Mouse (Mus musculus): ENCODE data around the gene Trrap.
"Not testable (repeated sequence)": the region's sequence is repeated elsewhere in the genome, so short reads cannot be mapped to it uniquely, and the experiment has no call there.

The Trrap gene

GRCm38 (mm10) chr5:144767106-144767798 is at the start of gene Trrap:
TSS of gene Trrap (plus strand) at chr5:144767732.
- DNase-seq: not testable (repeated sequence)

GRCm38 (mm10) chr5:144719781-144720180 is 47.8 kb upstream of the Trrap start:
- DNase-seq: peak; percentile 42

- no peak for DNase-seq
Measured at GRCm38 (mm10) chr5:144720281-144720680, 47.3 kb upstream of the Trrap start.

DNA sequence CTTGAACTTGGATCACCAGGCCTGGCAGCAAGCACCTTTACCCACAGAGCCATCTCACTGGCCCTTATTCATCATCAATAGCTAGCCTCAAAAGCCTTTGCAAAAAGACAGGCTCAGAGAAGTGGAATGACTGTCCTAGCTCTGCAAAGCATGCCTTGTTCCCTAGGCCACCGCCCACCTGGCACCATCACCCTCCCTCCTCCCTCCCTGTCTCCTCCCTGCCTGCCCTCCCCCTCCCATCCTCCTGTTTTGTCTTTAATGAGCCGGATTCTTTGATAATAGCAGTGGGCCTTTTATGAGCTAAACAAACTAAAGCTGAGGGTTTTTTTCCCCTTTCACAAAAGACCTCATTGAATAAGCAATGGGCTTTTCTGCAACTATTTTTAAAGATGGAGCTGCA is 42.6 kb upstream of the Trrap start:
- no peak for DNase-seq

- no peak for DNase-seq
Measured at GRCm38 (mm10) chr5:144725554-144725953, 42.0 kb upstream of the Trrap start.

DNA sequence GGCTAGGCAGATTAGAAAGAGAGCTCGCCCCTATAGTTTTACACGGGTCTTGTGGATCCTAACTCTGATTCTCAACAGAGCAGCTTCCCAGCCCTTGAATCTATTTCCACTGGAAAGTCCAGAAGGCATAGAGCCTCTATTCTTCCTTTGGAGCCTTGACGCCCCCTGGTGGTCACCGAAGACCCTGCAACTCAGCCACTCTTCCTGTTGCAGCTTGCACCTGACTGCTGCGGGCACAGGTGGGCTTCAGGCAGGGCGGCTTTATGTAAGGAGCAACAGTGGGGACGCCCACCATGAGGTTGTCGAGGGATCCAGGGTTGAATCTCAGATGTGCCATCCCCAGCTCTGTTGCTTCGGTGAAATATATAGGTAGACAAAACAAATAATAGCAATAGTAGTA is 40.4 kb upstream of the Trrap start:
- no peak for DNase-seq

DNA sequence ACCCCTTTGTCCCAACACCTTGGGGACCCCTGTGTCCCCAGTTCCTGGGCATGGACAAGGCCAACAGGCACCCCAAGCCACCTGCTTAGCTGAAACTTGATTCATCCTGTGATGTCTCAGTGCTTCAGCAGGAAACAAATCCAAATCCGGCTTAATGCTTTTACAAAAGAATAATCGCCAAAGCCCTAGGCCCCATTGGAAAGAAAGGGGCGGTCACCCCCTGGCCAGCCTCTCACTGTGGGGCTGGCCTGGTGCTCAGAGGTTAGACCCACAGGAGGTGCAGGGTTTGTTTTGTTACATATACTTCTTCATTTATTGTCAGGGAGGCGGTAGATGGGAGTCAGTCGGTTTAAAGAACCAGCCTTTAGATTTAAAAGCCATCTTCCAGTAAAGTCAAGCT is 39.3 kb upstream of the Trrap start:
- no peak for DNase-seq

DNA sequence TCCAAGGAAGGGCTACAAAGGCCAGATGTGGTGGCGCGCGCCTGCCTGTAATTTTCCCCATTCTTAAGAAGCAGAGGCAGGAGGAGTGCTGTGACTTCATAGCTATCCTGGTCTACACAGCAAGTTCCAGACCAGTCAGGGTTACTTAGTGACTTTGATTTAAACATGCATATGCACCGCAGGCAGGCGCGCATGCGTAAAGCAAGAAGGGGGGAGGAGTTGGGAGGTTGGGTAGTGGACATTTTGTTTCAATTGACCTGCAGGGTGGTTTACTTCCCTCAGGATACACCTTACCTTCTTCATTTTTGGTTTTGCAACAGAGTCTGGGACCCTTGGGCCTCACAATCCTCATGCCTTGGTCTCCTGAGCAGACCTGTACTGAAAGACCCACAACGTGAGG is 38.3 kb upstream of the Trrap start:
- DNase-seq: no peak

- peak; percentile 42 for DNase-seq
Measured at GRCm38 (mm10) chr5:144733953-144734352, 33.6 kb upstream of the Trrap start.

DNA sequence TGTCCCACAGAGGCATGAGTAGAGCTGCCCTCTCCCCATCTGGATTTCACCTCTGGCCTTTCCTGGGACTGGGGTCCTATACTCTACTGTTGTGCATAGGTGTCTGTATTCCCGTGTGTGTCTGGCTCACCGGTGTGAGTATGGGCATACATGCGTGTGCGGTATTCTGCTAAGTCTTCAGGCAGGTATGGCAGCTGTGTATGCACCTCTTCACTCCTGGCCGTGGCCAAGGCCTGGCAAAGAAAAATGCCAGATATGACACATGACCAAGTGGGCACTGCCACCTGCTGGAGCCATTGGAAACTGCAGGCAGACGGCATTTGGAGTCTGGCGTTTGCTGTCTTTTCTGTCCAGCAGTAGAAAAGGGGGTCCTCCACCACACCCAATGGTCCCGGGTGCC is 32.6 kb upstream of the Trrap start:
- no peak for DNase-seq

DNA sequence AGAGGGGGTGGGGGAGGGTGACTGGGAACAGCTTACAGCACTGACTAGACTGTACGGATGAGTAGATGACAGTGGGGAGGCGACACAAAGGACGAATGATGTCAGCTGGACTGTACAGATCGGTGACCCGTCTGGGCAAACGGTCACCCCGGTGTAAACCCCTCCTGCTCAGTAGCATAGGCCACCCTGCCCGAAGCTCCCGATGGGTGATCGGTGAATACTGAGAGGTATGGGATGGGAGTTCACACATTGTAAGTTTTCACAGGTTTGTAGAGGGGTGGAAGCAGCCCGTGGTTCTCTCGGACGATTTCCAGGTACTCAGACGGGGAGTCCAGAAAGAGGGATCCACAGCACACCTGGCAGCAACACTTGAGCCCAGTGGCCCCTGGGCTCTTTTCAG is 30.4 kb upstream of the Trrap start:
- DNase-seq: no peak

DNA sequence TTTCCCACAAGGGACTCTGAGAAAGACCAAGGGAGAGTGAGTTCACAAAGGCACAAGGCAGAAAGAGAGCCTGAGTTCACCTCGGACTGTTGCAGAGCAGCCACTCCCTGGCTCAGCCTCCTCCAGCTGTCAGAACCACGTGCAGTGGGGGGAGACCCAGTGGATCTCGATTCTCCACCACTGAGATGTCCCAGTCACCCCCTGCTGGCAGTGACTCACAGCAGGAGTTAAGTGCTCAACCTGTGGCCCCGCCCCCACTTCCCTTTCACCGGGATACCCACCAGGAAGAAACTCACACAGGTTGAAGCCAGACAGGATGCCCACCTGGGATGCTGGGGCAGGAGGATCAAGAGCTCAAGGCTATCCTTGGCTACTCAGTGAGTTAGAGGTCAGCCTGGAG is 15.1 kb upstream of the Trrap start:
- DNase-seq: no peak

- DNase-seq: peak; percentile 83
Measured at GRCm38 (mm10) chr5:144753041-144753440, 14.5 kb upstream of the Trrap start.

- no peak for DNase-seq
Measured at GRCm38 (mm10) chr5:144755191-144755590, 12.3 kb upstream of the Trrap start.

GRCm38 (mm10) chr5:144757402-144757801 is 10.1 kb upstream of the Trrap start:
- no peak for DNase-seq

DNA sequence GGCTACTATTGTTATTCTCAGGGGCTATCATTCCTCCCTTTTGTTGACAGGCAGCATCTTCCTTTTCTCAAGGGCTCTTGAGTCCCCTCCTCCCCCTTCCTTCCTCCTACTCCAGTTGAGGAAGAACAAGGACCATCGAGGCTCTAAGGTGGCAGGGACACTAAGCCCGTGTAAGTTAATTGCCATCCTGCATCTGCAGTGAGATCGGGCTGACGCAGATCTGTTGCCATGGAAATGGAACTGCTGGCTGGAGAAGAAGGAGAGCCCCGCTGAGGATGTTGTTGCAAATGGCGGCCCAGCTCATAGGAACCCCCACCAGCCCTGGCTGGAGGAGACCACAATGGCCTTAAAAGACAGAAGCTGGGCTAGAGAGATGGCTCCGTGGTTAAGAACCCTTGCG is 9.1 kb upstream of the Trrap start:
- DNase-seq: no peak

DNA sequence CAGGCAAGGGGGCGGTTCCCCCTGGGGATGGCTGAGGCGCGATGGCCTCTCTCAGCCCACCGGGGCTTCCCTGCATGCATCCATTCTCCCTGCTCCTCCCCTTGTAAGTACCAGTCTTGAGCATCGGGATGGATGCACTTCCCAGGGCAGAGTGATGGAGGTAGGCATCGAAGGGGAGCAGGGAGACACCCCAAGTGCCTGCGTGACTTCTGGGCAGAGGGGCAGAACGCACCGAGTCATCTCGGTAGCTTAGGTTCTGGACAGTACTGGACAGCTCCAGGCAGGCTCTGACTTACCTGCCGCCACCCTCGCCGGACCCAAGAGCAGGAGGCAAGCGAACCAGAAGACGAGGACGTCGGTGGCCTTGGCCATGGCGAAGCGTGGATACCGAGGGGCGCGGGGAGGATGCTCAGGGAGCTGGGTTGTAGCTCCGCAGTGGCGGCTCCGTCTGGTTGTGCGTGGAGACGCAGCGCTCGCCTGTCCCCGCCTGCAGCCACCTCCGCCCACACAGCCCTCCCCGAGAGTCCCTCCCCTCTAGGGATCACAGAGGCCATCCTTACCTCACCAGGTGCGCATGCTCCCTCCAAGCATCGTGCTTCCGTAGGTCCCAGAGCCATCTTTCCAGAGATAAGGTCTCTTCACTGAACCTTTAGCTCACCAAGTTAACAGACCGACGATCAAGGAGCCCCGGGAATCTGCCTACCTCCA is 6.2 kb upstream of the Trrap start, which contains the start of gene Tmem130:
Gene Tmem130, minus strand, starts transcription at position 658 of the 708 bp plus-strand sequence.
- peak; percentile 88 for DNase-seq

DNA sequence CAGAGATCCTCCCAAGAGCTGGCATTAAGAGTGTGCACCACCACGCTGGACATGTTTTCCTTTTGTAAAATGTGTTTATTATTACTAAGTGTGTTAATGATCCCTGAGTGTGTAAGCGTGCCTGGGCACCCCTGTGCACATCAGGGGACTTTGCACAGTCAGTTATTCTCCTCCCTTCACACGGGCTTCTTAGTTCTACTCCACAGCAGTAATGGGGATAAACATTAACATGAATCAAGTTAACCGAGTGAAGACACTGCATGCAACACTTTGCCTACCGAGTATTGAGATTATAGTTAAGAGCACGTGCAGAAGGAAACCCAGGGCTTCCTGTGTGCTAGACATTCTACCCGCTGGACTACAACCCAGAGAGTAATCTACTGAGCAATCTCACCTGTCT is 1.5 kb upstream of the Trrap start:
- no peak for DNase-seq

DNA sequence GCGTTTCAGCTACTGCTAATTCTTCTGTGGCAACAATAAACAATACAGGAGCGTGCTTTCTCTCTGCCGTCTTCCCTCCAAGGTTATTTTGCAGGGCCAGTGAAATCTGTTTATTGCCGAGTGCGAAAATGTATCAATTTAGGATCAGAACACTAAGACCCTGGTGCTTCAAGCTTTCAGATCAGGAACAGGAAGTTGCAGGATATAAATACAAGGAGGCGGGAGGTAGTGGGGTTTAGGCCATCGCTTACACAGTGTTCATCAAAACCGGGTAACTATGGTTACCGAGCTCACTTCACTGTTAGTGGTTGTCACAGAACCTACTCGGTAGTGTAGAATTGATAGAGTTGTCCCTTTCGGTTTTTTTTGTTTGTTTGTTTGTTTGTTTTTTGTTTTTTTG is 886 bp upstream of the Trrap start:
- DNase-seq: no peak

- peak; percentile 90 for DNase-seq
Measured at GRCm38 (mm10) chr5:144767911-144768841, 644 bp downstream of the Trrap start.

GRCm38 (mm10) chr5:144769067-144769482 is 1.5 kb downstream of the Trrap start:
- DNase-seq: no peak

DNA sequence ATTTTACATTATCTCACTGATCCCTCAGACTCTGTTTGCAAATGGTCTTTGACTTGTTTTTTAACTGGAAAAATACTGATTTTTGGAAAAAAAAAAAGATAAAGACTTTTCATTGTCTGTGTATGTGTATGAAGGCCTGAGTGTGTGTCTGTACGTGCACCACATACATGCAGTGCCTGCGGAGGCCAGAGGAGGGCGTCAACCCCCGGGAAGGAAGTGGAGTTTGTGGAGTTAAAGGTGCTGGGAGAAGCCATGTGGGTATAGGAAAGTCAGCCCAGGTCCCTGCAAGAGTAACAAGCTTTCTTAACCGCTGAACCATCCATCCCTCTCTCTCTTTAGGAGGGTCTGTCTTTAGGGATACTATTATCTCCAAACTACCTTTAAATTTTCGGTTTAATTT is 5.7 kb downstream of the Trrap start:
- DNase-seq: no peak

DNA sequence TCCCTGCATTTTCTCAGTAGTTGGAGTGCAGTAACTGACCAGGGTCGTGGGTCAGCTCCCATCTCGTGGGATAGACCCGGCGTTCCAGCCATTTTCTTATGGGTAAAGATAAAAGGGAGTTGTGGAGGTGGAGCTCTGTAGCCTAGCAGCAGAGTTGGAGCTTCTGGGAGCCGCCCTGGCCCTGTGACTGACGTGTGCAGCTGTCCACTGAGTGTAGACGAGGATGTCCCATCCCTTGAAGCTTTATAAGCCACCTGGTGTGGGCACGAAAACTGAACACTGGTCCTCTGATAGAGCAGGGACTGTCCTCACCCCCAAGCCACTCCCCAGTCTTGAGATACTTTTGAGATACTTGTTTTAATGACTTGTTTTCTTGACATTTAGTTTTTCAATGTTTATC is 13.1 kb downstream of the Trrap start:
- DNase-seq: no peak

Measured in layer of hippocampus, adult 9-11 months (tissue).